Mouse (Mus musculus): Measurements from ENCODE around the gene Fgf3.

- no peak for TF ChIP-seq CTCF (IDR thresholded peaks at IDR 0.05; ENCODE audit: borderline replicate concordance, insufficient read depth, low read length)
- TF ChIP-seq POLR2A (IDR thresholded peaks at IDR 0.05; ENCODE audit: low read depth, low read length) = no peak
Measured at GRCm38 (mm10) chr7:144867602-144868001, 29.7 kb downstream of the Fgf3 start.

All from embryonic fibroblast, embryonic 13.5 days (primary cell).